26 mouse cellular contexts compared by ENCODE assay signal in the genomic region with DNA sequence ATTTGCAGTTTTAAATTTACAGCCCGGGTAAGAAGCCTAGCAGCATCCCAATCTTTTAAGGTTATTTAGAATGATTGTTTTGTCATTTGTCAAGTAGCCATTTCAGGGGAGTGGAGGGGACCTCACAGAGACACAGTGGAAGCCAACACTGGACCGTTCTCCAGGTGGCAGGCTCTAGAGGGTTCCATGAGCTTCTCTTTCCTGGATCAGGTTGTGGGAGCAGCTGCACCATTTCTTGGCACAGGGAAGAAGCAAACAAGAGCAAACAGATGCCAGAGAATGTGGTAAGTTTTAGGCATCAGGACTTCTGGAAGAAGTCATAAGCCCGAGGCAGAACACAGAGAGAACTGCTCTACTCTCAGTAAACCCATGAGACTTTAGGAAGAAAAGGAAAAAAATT. TPM values are rescaled to one million over a fixed set of nuclear protein-coding genes. Genes with fewer than 3 reads are reported as not detected.
DNase-seq lines count a peak whose midpoint lies in the region; TF ChIP-seq lines count a peak whose summit lies in the region.
"Had no signal": no experiment of that assay in that cellular context is flagged by ENCODE, and none has a peak within 500 bp of the region (broad histone marks: within the 10 kb centered on the region; RNA-seq: fewer than 3 reads in every experiment).

No protein-coding gene starts in this region.

- WGBS in heart, adult 2 months = 71% methylated on average over 3 of the region's 3 CpGs
- WGBS in forebrain, embryonic 10.5 days = 88% methylated on average over 3 of the region's 3 CpGs

- no peak for TF ChIP-seq EP300 in heart, adult 2 months (IDR thresholded peaks at IDR 0.05; ENCODE audit: insufficient read depth, low read depth, low read length)

- no peaks in the 10 kb centered on the region for H3K27me3 ChIP-seq in heart, adult 2 months (ENCODE audit: control insufficient read depth, insufficient read depth, low read length)
- peaks cover 19% of the 10 kb centered on the region for H3K27me3 ChIP-seq in forebrain, embryonic 10.5 days (ENCODE audit: poor library complexity, severe bottlenecking)
- H3K27me3 ChIP-seq: forebrain, embryonic 15.5 days; heart, embryonic 15.5 days; intestine, embryonic 15.5 days; liver, embryonic 13.5 days had no signal

- TF ChIP-seq POLR2A in heart, adult 2 months (IDR thresholded peaks at IDR 0.05; ENCODE audit: insufficient read depth, low read depth, low read length) = no peak

- peak overlapping the region; percentile 4; the same call in 1 of the 2 replicates for H3K27ac ChIP-seq in heart, adult 2 months
- peak overlapping the region; percentile 71 for H3K27ac ChIP-seq in brown adipose tissue, adult 24 weeks (replicated peaks; ENCODE audit: low read depth, low read length)
- H3K27ac ChIP-seq in forebrain, embryonic 10.5 days = no peak overlapping the region
- H3K27ac ChIP-seq: embryonic facial prominence, embryonic 13.5 days; forebrain, embryonic 15.5 days; heart, embryonic 15.5 days; hindbrain, embryonic 15.5 days; intestine, embryonic 15.5 days; limb, embryonic 12.5 days; liver, embryonic 13.5 days; midbrain, embryonic 13.5 days had no signal

- no peak overlapping the region for H3K9ac ChIP-seq in heart, adult 2 months (ENCODE audit: low read depth, low read length)
- H3K9ac ChIP-seq: embryonic facial prominence, embryonic 13.5 days; forebrain, embryonic 15.5 days; heart, embryonic 15.5 days; hindbrain, embryonic 15.5 days; intestine, embryonic 15.5 days; limb, embryonic 12.5 days; liver, embryonic 13.5 days; lung, embryonic 14.5 days; midbrain, embryonic 13.5 days had no signal

- H3K36me3 ChIP-seq in heart, adult 2 months (ENCODE audit: control insufficient read depth, insufficient read depth, low read length) = no peaks in the 10 kb centered on the region; the same call in none of the 2 replicates
- no peaks in the 10 kb centered on the region for H3K36me3 ChIP-seq in forebrain, embryonic 10.5 days (replicated peaks)
- H3K36me3 ChIP-seq: embryonic facial prominence, embryonic 13.5 days; forebrain, embryonic 15.5 days; heart, embryonic 15.5 days; hindbrain, embryonic 15.5 days; intestine, embryonic 15.5 days; limb, embryonic 12.5 days; liver, embryonic 13.5 days; midbrain, embryonic 13.5 days had no signal

- H3K4me1 ChIP-seq in heart, adult 2 months (ENCODE audit: control insufficient read depth, insufficient read depth, low read length) = peaks cover 5% of the 10 kb centered on the region
- peaks cover 12% of the 10 kb centered on the region; the same call in 1 of the 2 replicates for H3K4me1 ChIP-seq in brown adipose tissue, adult 24 weeks (ENCODE audit: control insufficient read depth, insufficient read depth, insufficient read length, low read length)
- peaks cover 25% of the 10 kb centered on the region for H3K4me1 ChIP-seq in forebrain, embryonic 10.5 days

- peak in 1 of 2 experiments; percentile 26 for DNase-seq in heart, adult 2 months
- no peak for DNase-seq in heart, postnatal 4 days
- DNase-seq in lung, postnatal 25 days (ENCODE audit: low spot score) = peak; percentile 30
- DNase-seq in lung, postnatal 4 days = no peak
- DNase-seq in forebrain, embryonic 10.5 days (ENCODE audit: extremely low spot score, low spot score) = no peak
- DNase-seq in frontal cortex, postnatal 10 days (ENCODE audit: low spot score in 2 of 2) = no peak
- DNase-seq: adrenal gland, postnatal 14 days; cerebellum, adult 8-10 months; cerebellum, postnatal 36 days; embryo, embryonic 11 days; kidney, adult 9 months; kidney, postnatal 14 days; layer of hippocampus, postnatal 36 days; liver, embryonic 13.5 days; lung, embryonic 14.5 days; spleen, adult 18-20 months; thymus, postnatal 14 days had no signal

- TF ChIP-seq CTCF in heart, adult 2 months (IDR thresholded peaks at IDR 0.05) = no peak

- no peaks in the 10 kb centered on the region for H3K9me3 ChIP-seq in forebrain, embryonic 10.5 days
- H3K9me3 ChIP-seq: embryonic facial prominence, embryonic 13.5 days; forebrain, embryonic 15.5 days; heart, embryonic 15.5 days; hindbrain, embryonic 15.5 days; intestine, embryonic 15.5 days; limb, embryonic 12.5 days; liver, embryonic 13.5 days; midbrain, embryonic 13.5 days had no signal

- intact Hi-C loops in heart, adult 2 months (cut with DNase I) = loop anchor here (10.0 kb wide), 1 partner anchor 642 kb away; a partner anchor contains a TSS

- no peaks in the 10 kb centered on the region for H3K79me2 ChIP-seq in heart, adult 2 months (replicated peaks; ENCODE audit: control insufficient read depth, insufficient read depth, low read length)

- H3K4me3 ChIP-seq in heart, adult 2 months = no peak overlapping the region
- H3K4me3 ChIP-seq in brown adipose tissue, adult 24 weeks (ENCODE audit: insufficient read depth, low read depth, low read length) = no peak overlapping the region
- H3K4me3 ChIP-seq in forebrain, embryonic 10.5 days = no peak overlapping the region
- H3K4me3 ChIP-seq: embryonic facial prominence, embryonic 13.5 days; erythroblast, embryonic 14.5 days; forebrain, embryonic 15.5 days; heart, embryonic 15.5 days; hindbrain, embryonic 15.5 days; intestine, embryonic 15.5 days; limb, embryonic 12.5 days; liver, embryonic 13.5 days; midbrain, embryonic 13.5 days had no signal

RNA-seq across cellular contexts. Expression of a gene that starts 2.8 kb away (rescaled TPM):
- 10 to 100 TPM; 27.7 to 30.6 TPM for total RNA-seq in heart, adult 2 months (2021)
- polyA plus RNA-seq in heart, adult 2 months (2012; rRNA removed) = 24.1 and 29.8 TPM in 2 replicates
- total RNA-seq in heart, postnatal 4 days (2021) = 10 to 100 TPM; 21.1 to 22.6 TPM
- polyA plus RNA-seq in brown adipose tissue, adult 24 weeks (2012; ENCODE audit: insufficient read depth, insufficient read length, missing spikeins) = 46.2 and 49.0 TPM in 2 replicates
- 11.9 and 12.3 TPM in 2 replicates for polyA plus RNA-seq in forebrain, embryonic 10.5 days (2016; fragmentation: Nextera tagmentation; extraction: Ambion mirVana)
